Mouse (Mus musculus): ENCODE measurements around the gene T2.

The T2 gene

GRCm38 (mm10) chr17:8420739-8421138 is 64.9 kb downstream of the T2 start:
- in situ Hi-C loops (cut with MboI) = no loop called here

GRCm38 (mm10) chr17:8421517-8421916 is 65.7 kb downstream of the T2 start:
- in situ Hi-C loops (cut with MboI) = no loop called here

GRCm38 (mm10) chr17:8423283-8423682 is 67.5 kb downstream of the T2 start:
- in situ Hi-C loops (cut with MboI) = no loop called here

- in situ Hi-C loops (cut with MboI) = no loop called here
Observed at GRCm38 (mm10) chr17:8429436-8429835, 73.6 kb downstream of the T2 start.

GRCm38 (mm10) chr17:8429896-8430295 is 74.1 kb downstream of the T2 start:
- in situ Hi-C loops (cut with MboI) = no loop called here

GRCm38 (mm10) chr17:8432179-8432800 is 76.5 kb downstream of the T2 start:
- in situ Hi-C loops (cut with MboI) = no loop called here

- in situ Hi-C loops (cut with MboI) = no loop called here
Observed at GRCm38 (mm10) chr17:8433121-8433977, 77.6 kb downstream of the T2 start.

- in situ Hi-C loops (cut with MboI) = no loop called here
Observed at GRCm38 (mm10) chr17:8433978-8434960, 78.5 kb downstream of the T2 start, which contains the start of gene T. Gene T, plus strand, starts transcription at chr17:8434423.

- in situ Hi-C loops (cut with MboI) = no loop called here
Observed at GRCm38 (mm10) chr17:8436184-8436583, 80.4 kb downstream of the T2 start.

GRCm38 (mm10) chr17:8444062-8444461 is 88.3 kb downstream of the T2 start:
- in situ Hi-C loops (cut with MboI) = no loop called here

- in situ Hi-C loops (cut with MboI) = no loop called here
Observed at GRCm38 (mm10) chr17:8447676-8448192, 91.9 kb downstream of the T2 start.

GRCm38 (mm10) chr17:8448324-8448723 is 92.5 kb downstream of the T2 start:
- in situ Hi-C loops (cut with MboI) = no loop called here

- in situ Hi-C loops (cut with MboI) = no loop called here
Observed at GRCm38 (mm10) chr17:8455196-8455595, 99.4 kb downstream of the T2 start.

GRCm38 (mm10) chr17:8455601-8456000 is 99.8 kb downstream of the T2 start:
- in situ Hi-C loops (cut with MboI) = no loop called here

- in situ Hi-C loops (cut with MboI) = no loop called here
Observed at GRCm38 (mm10) chr17:8456856-8457460, 101.2 kb downstream of the T2 start.

- in situ Hi-C loops (cut with MboI) = no loop called here
Observed at GRCm38 (mm10) chr17:8461568-8461967, 105.8 kb downstream of the T2 start.

- in situ Hi-C loops (cut with MboI) = no loop called here
Observed at GRCm38 (mm10) chr17:8463482-8464128, 107.8 kb downstream of the T2 start.

- in situ Hi-C loops (cut with MboI) = no loop called here
Observed at GRCm38 (mm10) chr17:8467771-8468170, 112.0 kb downstream of the T2 start.

GRCm38 (mm10) chr17:8468716-8469344 is 113.0 kb downstream of the T2 start:
- in situ Hi-C loops (cut with MboI) = no loop called here

All from mature B cell (primary cell).